Mouse (Mus musculus) induced T-regulatory cell, adult 2 months (primary cell): ENCODE measurements around the gene Mtm1.

ENCODE experiments used
- DNase-seq: peaks from one replicate; pipeline ENCODE4 v3.0.0-alpha.2; 2012; ENCODE audit warnings: low read depth

Mtm1 gene

DNA sequence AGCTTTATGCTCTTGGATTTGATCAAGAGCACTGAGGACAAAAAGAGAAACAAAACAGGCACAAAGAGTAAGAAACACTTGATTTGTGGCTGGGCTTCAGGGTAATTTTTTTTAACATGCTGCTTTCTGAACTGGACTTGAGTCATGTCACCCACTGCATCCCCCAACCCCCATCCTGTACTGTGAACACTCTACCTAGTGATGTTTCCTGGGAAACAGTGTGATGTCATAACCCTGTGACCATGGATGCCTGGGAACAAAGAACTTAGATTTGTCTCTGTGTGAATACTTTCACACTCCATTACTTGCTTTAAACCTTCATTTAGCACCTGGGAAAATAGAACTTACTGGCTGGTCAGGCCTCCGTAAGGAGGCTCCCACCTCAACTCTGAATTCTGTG lies at the start of gene Mtm1:
Mtm1 (plus strand) TSS at position 301 of the 400 bp plus-strand sequence.
- no peak for DNase-seq

DNA sequence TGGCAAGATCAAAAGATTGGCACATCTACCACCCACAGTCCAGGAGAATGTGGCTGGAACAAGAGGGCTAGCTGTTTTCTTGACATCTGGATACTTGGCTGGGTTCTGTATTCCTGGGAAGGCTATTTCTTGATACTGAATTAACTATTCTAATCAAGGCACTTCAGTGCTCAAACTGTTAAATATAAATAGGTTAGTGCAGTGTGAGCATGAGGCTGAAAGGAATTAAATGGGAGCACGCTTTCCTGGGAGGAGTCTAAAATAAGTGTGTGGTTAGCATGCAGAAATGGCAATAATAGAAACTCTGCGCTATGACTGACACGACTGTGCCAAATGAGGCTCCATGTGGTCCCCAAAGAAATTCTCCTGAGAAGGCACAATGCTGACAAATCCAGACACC lies 29.0 kb upstream of the Mtm1 start:
- no peak for DNase-seq

DNA sequence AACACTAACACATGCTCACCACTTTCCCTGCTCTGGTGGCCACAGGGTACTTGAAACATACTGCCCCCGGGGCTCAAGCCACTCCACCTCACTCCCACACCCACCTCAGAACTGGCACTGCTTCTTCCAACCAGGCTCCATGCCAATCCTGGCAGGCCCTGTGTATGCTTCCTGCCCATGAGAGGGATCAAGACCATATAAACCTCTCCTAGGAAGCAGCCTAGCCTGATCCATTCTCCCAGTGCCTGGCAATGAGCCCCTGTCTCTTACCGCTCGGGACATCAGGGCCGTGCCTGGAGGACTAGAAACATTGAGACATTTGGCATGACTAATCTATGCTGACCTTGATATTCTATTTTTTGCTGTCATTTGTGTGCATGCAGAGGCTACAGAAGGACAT lies 26.9 kb upstream of the Mtm1 start:
- DNase-seq = no peak

DNA sequence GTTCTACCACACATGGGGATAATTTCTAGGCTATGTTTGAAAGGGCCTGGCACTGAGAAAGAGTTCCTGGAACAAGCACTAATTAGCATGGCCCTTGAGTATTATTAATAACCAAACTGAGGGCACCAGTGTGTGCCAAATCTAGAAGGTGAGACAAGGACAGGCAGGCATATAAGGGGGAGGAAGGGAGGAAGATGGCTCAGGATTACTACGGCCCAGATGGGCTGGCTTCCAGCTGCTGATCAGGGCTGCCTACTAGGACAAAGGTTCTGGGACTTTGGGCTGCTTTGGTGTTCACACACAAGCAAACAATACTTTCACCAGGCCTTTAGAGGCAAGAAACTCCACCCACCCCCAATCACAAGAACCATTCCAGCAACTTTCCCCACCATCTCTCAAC lies 24.2 kb upstream of the Mtm1 start:
- no peak for DNase-seq

DNA sequence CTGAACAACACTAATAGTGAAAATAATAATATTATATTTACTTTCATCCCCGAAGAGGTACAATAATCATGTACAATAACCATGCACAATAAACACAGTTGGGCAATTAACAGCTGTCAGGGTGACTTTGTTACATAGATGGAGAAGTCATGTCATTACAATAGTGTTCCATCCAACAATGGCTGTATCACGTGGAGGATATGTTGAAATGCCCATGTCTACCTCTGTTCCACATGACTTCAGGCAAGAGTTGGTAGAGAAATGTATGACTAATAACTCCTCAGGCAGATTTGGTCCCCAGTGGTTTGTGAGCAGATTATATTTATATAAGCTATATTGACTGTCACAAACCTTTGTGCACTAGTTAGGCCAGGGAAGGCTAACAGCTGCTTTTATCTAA lies 5.8 kb upstream of the Mtm1 start:
- no peak for DNase-seq

DNA sequence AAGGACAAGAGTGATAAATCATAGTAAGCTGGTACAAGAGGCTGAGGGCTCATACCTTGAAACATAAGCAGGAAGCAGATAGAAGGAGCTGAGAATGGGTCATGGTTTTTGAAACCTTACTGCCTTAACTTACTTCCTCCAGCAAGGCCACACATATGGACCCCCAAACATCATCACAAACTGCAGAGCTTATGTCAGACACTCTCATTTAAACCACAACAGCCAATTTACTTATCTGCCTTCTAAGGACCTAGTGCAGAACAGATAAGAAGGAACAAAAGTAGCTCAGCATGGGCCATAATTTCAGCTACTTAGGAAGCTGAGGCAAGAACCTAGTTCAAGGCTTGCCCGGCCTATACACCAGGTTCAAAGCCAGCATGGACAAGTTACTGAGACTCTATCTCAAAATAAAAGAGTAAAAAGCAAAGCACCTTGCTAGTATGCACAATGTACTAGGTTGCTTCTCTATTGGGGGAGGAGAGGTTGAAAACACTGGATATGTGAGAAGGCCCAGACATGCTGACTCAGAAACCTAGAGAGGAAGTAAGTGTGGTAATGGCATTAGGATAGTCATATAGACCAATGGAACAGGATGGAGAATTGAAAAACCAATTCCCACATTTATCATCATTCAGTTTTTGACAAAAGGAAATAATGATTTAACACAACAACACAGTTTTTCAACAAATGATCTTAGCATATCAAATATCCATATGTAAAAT lies 4.6 kb upstream of the Mtm1 start:
- DNase-seq = no peak

DNA sequence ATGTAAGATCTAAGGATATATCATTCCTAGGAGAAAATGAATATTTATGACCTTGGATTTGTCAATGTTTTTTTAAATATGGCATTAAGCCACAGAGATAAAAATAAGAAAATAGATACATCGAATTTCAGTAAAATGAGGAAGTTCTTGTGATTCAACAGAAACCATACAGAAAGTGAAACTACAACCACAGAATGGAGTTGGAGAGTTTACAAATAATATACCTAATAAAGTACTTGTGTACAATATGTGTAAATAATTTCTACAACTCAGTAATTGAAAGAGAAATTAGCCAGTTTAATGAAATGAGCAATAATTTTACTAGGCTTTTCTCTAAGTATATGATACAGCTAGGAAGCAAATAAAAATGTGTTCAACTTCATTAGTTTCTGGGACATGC lies 4.0 kb upstream of the Mtm1 start:
- DNase-seq = peak; percentile 14

DNA sequence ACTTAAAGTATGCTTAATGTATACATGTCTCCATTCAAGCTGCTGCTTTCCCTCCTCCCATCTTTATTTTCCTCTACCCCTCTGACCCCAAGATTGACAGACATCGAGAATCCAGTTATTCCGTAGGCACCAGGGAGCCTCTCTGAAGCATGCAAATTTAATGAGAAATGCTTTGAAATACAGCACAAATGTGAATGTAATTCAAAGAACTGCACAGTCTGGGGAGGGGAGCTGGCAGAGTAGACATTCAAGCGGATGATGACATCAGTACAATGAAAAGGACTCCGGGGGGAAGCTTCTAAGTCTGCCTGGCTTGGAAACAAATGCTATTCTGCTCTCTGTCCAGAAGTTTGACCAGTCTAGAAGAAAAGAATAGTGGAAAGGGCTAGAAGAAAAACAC lies 2.3 kb downstream of the Mtm1 start:
- no peak for DNase-seq

DNA sequence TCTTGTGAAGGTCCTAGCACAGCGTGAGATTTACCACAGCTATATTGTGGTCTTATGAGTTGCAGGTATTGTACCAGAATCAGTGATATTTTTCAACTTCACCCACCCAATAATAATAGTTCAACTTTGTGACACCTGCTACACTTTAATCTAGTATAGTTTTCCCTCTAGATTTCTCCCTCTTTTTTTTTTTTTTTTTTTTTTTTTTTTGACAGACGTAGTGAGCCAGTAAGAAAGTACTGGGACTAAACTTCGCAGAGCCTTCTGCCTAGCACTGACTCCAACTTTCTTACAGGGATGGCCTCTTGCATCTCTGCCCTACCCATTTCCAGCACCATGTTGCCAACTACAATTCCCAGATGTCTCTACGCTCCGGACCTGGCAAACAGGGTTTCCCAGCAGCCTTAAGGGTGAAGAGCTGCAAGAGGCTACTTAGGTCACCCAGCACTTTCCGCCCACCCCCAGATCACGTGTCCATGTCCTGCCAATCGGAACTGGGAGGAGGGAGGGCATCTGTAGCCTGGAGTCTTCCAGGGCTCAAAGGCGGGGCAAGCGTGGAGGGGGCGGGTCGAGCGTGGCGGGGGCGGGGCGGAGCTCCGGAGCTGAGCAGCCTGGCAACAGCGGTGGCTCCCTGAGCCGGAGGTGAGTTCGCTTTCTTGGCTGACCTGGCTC lies 4.0 kb downstream of the Mtm1 start:
- peak; percentile 88 for DNase-seq

DNA sequence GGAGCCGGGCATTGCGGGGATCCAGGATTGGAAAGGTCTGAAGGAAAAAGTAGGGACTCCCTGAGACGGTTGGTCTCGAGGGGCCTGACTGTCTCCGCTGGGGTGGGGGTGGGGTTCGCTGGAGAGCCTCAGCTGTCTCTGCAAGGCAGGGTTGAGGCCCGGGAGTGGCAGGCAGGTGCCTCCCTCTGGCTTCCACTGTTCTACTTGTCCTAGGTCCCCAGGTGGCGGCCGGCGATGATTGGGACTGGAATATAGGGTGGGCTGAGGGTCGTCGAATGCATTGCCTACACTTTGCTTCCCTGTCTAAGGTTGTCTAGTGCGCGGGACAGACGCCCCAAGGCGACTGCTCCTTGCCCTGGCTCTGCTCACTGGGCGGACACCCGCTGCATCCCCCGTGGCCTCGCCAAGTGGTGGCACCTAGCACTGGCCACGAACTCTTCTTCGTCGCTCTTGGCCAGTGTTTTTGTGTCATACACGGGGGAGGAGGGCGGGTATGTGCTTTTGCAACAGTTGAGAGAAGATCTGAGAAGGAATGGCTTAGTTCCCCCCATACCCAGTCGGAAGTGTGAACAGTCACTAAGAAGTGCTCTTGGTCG lies 4.6 kb downstream of the Mtm1 start:
- DNase-seq = no peak

DNA sequence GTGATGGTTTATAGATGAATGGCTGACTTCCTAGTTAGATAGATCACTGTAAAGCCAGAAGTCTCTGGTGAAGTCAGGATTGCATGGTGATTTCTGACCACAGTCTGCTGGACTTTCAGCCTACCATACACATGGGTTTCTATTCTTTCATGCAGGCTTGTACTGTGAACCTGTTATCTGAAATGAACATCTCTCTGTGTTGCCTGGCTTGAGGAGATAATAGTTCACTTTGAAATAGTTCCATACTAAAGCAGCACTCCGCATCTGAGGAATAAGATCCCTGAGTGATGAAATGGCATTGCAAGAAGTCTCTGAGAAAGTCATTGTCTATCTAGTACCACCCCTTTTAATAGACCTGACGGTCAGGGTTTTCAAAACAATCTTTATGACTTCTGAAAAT lies 6.3 kb downstream of the Mtm1 start:
- no peak for DNase-seq

DNA sequence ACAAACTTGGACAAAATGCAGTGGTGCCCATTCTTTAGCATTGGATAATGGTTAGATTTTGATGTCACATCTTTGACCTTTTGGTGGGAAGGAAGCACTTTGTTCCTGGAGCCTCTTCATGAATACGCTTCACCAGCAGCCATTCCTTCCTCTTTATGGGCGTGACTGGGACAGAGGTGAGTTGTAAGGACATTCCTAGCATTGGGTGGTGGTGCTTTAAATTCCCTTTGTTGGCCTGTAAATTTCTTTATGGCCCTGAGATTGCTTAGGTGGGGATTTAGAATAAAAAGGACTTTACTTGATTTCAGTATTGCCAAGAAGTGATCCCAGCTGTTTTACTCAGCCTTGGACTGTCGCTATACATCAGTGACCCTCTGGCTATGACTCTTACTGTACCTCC lies 8.3 kb downstream of the Mtm1 start:
- DNase-seq = no peak

DNA sequence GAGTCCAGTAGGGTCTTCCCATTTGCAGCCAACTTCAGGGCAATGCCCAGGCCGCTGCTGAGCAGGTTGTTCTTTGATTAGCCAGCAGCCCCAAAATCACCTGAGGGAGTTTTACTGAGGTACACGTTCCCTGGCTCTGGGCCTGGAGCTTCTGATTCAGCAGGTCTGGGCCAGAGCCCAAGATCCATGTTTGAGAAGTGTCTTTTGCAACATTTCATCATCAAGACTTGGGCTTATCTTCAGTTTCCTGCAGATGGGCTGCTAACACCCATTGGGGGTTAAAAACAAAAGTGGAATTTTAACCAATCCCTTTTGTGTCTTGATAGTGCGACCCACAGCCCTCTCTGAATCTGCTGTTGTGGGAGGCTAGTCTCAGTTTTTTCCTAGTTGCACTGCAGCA lies 10.3 kb downstream of the Mtm1 start:
- DNase-seq = no peak

DNA sequence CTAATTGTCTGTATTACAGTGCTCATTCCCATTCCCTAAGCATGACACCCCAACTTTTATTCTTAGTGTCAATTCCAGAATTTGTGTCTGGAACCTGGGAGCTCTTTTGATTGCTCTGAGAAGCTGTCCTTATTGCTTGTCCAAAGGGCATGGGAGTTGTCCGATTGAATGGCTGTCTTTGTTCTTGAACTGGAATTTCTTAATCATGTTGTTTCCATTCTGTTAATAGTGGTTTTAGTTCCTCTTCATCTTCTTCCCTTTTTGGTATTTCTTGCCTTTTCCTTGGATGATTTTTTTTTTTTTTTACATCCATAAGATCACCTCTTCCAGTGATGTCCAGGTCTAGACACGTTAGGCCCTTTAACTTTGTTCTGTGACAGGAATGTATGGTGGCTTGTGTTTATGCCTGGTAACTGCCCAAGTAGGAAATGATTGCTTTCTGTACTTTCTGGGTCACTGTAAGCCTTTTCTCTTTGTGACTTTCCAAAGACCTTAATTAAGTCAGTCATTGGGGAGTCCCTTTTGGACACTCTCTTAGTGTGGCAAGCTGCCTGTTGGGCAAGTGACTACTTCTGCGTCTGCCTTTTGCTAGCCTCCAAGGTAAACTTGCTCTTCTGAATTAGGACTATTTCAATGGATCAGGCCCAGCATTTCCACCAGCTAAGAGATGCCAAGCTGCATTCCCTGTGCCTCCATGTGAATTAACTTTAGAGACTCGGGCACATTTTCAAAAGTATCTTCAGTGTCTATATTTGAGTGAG lies 12.3 kb downstream of the Mtm1 start:
- no peak for DNase-seq

DNA sequence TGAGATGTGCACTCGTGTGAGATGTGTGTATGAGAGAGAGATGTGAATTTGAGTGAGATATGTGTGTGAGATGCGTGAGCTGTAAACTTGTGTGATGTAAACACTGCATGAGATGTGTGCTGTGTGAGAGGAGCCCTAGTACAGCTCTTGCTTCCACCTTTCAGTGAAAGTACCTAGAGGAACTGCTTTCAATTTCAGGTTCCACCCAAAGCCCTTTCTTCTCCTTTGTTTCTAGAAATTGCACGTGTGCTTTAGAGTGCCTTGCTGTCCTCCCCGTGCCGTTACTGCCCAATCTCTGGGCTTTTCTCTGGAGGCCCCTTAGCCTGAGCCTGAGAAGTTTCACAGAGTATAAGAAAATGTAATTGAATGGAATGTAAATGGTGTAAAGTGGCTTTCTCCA lies 16.3 kb downstream of the Mtm1 start:
- DNase-seq = no peak

DNA sequence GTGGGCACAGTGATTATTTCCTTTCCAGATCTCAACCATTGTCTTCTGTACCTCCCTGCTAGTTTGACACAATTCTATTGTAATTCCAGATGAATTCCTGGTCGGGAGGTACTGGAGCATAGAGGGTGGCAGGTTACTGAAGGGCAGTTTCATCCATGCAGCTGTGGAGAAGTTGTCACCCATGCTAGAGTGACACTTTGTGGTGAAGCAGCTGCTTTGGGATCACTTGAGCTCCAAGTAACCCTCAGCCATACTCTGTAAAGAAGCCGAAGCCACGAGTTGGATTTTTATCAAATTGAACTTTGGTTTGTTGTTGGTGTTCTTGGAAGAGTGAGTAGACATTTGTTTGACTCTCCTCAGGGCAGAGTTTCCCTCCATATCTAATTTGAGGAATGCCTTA lies 17.6 kb downstream of the Mtm1 start:
- no peak for DNase-seq

DNA sequence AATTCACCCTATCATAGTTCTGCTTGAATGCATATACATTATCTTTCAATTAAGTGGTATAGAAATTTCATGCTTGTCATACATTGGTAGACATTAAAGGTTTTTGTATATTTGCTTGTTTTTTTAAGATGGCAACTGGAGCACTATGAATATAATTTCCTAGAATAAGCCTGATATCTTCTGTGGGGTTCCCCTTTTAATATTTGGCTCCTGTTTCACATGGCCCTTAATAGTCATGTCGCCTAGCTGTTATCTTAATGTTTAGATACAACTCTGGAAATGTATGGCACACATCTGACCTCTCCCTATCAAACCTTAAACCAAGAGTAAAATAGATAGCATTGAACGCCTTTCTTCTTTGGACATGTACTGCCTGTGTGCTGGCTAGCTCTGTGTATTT lies 20.3 kb downstream of the Mtm1 start:
- no peak for DNase-seq

DNA sequence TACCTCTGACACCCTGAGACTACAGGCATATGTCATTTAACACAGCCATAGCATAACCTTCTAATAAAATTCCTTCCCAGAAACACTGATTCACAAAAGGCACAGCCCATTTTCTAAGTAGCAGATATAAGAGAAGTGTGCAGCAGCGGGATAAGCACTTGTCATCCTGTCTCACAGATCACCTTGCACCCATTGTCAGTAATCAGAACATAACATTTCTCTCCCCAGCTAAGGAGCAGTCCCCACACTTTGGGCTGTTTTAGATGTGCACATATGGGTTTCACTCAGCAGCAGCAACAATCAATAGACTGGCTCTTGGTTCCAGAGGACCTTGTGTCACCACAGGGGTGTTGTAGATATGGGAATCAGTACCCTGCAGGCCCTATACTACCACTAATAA lies 45.9 kb downstream of the Mtm1 start:
- DNase-seq = no peak

DNA sequence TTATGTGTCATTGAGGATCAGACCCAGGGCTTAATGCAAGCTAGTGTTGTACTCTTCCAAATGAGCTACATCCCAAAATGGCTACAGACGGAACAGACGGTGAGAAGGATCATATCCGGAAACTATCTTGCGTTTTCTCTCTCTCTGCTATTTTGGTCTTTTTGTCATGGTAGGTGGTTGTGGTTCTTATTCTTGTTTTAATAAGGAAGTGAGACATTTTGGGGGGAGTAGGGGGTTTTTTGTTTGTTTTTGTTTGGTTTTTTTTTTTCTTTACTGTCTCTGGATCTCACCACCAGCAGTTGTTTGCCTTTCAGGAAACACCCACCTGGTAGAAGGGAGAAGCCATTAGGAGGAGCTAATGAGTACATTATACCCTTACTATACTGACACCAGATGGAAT lies 50.3 kb downstream of the Mtm1 start:
- DNase-seq = no peak

DNA sequence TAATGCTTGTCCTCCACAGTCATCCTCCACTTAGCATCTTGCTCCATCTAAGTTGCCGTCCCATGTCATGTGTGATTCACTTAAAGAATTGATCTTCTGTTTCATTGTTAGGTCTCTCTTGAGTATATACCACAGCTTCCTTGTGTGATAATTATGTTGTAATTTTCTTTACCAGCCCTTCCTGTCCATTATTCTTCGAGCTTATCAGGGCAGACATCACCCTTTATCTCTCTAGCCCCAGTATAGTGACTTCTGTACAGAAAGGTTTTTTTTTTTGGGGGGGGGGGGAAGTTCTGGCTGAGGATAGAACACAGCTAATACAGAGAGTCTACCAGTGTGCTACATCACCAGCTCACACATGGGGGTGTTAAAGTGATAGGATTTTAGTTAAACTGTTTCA lies 53.7 kb downstream of the Mtm1 start:
- no peak for DNase-seq

DNA sequence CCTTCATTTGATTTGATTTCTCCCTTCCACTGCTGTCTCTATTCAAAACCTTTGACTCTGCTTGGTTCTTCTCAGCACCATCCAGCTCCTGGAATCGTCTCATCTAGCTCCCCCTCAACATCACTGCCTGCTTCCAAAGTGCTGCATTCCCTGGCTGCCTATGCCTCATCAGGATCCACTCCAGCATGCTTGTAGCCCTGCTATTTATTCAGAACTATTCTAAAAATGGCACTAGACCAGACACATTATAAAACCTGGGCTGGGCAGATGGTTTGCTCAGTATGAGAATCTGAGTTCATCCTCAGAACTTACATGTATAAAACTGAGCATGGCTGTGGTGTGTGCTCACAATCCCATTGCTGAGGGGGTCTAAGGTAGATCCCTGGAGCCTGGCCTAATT lies 58.4 kb downstream of the Mtm1 start:
- DNase-seq = no peak

DNA sequence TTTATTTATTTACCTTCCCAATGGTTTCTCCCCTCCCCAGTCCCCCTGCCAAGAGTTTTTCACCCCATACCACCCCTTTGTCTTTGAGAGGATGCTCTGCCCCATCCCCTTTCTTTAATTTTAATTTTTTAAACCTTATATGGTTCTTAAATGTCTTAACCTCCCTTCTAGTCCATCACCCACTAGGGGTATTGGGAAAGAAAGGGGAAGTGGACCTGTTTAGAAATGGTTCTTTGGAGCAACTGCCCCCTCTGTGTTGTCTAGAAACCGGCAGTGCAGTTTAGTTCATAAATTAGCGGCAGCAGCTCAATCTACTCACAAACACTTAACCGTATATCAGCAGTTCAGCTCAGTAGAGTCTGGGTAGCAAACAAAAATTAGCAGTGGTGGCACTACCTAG lies 63.6 kb downstream of the Mtm1 start:
- DNase-seq = no peak

DNA sequence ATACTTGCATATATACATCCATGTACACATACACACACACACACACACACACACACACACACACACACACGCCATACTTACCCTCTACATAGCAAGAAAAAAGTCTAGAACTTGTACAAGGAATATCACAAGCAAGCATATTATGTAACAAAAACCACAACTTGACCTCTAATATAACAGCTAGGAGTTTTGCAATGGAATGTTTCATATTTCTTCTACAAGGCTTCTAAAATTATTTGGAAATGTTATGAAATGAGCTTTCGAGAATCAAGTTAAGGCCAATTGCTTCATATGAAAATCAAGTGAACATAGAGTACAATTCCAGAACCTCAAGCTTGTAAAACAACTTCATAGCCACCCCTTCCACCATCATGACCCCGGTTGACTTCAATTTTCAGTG lies 74.9 kb downstream of the Mtm1 start:
- DNase-seq = no peak
